Mouse (Mus musculus) E14TG2a.4 (cell line): ENCODE results near the gene Pfdn6.
"Not testable (repeated sequence)": the region's sequence is repeated elsewhere in the genome, so short reads cannot be mapped to it uniquely, and the experiment has no call there.

Experiments
- H3K27me3 ChIP-seq: 2 replicates; pipeline ENCODE4 v1.6.1; 2014; ENCODE audit warnings: low read length, control low read depth; ENCODE audit not compliant: insufficient read depth
- H3K36me3 ChIP-seq: 2 replicates; pipeline ENCODE4 v1.6.1; 2014; ENCODE audit warnings: low read length, control low read depth; ENCODE audit not compliant: insufficient read depth
- H3K4me1 ChIP-seq: replicated peaks from 2 replicates; pipeline ENCODE4 v1.6.1; 2014; ENCODE audit warnings: low read depth, low read length, control low read depth
- H3K4me3 ChIP-seq: replicated peaks from 2 replicates; pipeline ENCODE4 v1.5.1; 2014; ENCODE audit warnings: mild to moderate bottlenecking, low read length
- H3K9me3 ChIP-seq: 2 replicates; pipeline ENCODE4 v1.6.1; 2014; ENCODE audit warnings: low read length, control low read depth
- CTCF ChIP-seq: conservative IDR thresholded peaks from 2 replicates; pipeline ENCODE4 v1.5.1; 2014; ENCODE audit warnings: low read length
- NANOG ChIP-seq: IDR thresholded peaks from 2 replicates; pipeline ENCODE4 v1.6.1; 2014; ENCODE audit warnings: borderline replicate concordance, low read length, mixed read lengths
- POU5F1 ChIP-seq: IDR thresholded peaks from 2 replicates; pipeline ENCODE4 v1.6.1; 2014; ENCODE audit warnings: low read length, borderline replicate concordance

Pfdn6 gene

DNA sequence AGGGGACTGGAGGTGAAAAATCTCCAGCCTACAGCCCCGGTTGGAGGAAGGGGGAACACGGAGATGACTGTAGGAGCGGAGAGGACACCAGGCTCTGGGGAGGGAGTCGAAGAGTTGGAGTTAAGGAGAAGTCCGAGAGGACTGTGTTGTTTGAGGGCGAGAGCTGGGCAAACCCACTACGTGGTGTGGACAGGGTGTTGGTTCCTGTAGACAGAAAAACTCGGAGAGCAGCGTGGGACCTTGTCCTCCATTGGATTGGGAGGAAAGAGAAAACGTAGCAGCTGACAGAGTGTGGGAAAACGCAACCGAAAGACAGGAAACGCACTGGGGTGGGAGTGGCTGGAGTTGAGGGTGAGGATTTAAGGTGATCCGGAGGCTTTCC is 30.3 kb downstream of the Pfdn6 start:
- Histone ChIP-seq H3K9me3 (no peaks in the 10 kb centered on the region), H3K4me1 (peaks cover 66% of the 10 kb centered on the region), H3K4me3 (peak overlapping the region; percentile 98), H3K27me3 (no peaks in the 10 kb centered on the region), H3K36me3 (peaks cover 51% of the 10 kb centered on the region)
- no peak for TF ChIP-seq POU5F1
- TF ChIP-seq NANOG: no peak
- TF ChIP-seq CTCF: no peak

DNA sequence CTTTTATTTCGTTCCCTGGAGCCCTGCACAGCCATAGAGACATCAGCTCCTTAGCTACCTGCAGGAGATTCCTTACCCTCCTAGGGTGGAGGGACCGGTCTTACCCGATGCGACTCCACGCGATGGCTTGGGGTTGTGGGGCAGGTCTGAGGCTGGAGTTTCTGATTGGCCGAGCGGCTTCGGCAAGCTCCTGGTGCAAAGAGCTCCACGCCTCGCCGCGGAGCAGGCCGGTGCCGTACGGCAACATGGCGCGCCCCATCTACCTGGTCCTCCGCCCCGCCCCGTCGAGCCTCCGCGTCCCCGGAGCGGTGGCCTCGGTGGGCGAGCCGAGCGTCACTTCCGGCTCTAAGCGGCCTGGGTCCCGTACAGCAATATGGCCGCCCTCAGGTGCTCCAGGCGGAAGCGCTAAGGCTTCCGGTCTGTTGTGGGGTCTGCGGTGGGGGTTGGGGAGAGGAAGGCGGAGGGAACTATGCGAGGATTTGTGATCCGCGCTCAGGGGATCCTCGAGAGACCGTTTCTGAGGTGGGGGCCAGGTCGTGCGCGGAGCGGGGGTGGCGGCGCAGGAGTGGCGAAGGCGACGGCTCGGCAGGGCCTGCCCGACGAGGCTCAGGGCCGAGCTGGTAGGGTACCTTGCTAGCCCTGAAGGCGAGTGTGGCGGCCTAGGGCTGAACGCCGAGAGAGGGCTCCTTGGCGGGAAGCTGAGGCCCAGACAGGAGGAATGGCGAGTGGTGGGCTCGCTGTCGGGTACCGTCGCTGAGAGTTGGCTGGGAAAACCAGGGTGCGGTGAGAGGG is 30.9 kb downstream of the Pfdn6 start, which contains the start of gene Daxx:
Daxx (plus strand) TSS at position 338 of the 792 bp plus-strand sequence.
- peak within 1 kb of the TSS; percentile 98 for H3K4me3 ChIP-seq
- H3K9me3 ChIP-seq: no peaks in the 10 kb centered on the region
- peaks cover 45% of the 10 kb centered on the region for H3K36me3 ChIP-seq
- no peaks in the 10 kb centered on the region for H3K27me3 ChIP-seq
- H3K4me1 ChIP-seq: peaks cover 60% of the 10 kb centered on the region
- TF ChIP-seq NANOG (no peak), POU5F1 (no peak)

DNA sequence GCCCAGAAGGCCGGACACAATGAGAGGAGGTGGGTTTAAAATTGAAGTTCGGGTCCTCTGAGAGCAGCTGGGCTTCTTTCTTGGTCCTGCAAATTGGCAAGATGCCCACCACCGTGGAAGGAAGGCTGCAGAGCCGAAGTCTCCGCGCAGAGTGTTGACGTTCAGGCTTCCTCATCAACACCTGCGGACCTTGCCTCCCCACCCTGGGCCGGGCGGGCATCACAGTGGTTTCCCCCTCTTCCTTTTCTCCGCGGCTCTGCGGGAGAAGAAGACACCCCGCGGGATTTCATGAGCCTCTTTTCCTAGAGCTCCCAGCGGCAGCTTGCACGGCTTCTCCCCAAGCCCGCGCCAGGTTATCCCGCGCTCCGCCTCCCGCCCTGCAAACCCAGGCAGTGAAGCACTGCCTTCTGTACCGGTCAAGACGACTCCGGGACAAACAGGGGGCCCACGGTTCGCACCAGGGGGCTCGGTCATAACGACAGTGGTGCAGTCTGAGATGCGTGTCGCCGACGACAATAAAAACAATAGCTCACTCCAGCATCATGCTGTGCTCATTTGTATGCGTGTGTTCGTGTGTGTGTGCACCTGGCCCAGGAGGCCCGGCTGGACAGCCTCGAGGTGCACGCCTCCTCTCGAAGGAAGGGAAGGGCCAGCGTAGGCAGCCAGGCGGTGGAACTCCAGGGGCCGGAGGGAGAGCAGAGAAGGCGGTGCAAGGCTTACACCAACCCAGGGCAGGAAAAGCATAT is 31.6 kb downstream of the Pfdn6 start:
- peaks cover 60% of the 10 kb centered on the region for H3K4me1 ChIP-seq
- peaks cover 38% of the 10 kb centered on the region for H3K36me3 ChIP-seq
- H3K9me3 ChIP-seq: no peaks in the 10 kb centered on the region
- H3K27me3 ChIP-seq: no peaks in the 10 kb centered on the region
- peak overlapping the region; percentile 98 for H3K4me3 ChIP-seq
- no peak for TF ChIP-seq POU5F1
- TF ChIP-seq NANOG: no peak
- TF ChIP-seq CTCF: no peak

DNA sequence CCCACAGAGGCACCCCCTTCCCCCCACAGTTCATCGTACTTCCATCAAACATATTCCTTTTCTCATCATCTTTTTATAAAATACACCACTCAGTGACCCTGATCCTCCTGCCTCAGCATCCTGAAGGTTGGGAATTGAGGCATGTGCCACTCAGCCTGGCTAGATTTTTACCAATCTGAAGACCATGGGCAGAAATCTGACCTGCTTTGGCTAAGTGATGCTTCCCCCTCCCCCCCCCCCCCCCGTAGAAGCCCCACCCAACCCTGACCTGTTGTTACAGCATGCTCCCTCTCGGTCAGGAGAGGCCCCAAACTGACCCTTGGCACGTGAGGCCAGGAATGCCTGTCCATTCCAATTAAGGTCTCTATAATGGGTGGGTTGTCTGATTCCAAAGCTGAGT is 35.3 kb downstream of the Pfdn6 start, which contains the start of gene Platr17:
Platr17 (plus strand) TSS at position 301 of the 400 bp plus-strand sequence.
- peaks cover 62% of the 10 kb centered on the region for H3K4me1 ChIP-seq
- peak within 1 kb of the TSS; percentile 98 for H3K4me3 ChIP-seq
- not testable (repeated sequence) for H3K9me3 ChIP-seq, H3K36me3 ChIP-seq, H3K27me3 ChIP-seq

DNA sequence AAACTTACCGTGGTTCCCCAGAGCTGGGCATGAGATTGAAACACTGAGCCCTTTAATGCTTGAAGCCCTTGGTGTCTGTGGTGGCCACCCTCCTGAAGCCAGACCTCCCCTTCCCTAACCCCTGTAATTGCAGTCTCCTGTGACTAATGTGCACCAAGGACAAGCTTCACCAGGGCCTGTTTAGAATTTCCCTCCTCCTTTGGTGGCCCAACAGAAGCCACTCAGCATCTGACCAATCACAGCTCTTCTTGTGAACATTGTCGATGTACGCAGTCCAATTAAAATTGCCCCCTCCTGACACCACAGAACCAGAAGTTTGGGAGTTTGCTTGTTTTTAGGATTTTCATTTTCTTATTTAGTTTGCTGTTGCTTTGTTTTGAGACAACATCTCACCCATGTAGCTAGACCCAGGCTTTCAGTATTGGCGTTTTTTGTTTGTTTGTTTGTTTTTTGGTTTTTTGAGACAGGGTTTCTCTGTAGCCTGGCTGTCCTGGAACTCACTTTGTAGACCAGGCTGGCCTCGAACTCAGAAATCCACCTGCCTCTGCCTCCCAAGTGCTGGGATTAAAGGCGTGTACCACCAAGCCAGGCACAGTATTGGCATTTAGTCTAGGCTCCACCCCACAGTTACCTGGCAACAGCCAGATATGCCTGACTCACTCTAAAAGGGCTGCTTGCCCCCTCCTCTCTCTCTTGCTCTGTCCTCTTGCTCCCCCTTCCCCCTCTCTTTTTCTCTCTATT is 36.1 kb downstream of the Pfdn6 start:
- Histone ChIP-seq H3K4me3 (peak overlapping the region; percentile 61), H3K4me1 (peaks cover 69% of the 10 kb centered on the region)
- H3K27me3 ChIP-seq, H3K9me3 ChIP-seq, H3K36me3 ChIP-seq: not testable (repeated sequence)

DNA sequence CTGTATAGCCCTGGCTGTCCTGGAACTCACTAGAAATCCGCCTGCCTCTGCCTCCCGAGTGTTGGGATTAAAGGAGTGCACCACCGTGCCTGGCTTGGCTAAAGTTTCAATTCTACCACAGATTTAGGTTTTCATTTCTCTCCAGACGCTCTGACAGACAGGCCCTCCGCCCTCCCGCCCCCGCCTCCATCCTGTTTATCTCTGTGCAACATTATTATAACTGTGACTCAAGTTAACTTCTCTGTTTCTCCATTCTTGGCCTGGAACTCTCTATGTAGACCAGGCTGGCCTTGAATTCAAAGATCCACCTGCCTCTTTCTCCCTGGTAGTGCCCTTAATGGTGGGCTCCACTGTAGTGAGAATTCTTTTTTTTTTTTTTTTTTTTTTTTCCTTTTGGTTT is 37.7 kb downstream of the Pfdn6 start:
- Histone ChIP-seq H3K4me1 (peaks cover 80% of the 10 kb centered on the region), H3K9me3 (no peaks in the 10 kb centered on the region), H3K36me3 (peaks cover 5% of the 10 kb centered on the region), H3K27me3 (no peaks in the 10 kb centered on the region), H3K4me3 (peak overlapping the region; percentile 61)
- TF ChIP-seq POU5F1: no peak
- TF ChIP-seq NANOG: no peak
- TF ChIP-seq CTCF: no peak

DNA sequence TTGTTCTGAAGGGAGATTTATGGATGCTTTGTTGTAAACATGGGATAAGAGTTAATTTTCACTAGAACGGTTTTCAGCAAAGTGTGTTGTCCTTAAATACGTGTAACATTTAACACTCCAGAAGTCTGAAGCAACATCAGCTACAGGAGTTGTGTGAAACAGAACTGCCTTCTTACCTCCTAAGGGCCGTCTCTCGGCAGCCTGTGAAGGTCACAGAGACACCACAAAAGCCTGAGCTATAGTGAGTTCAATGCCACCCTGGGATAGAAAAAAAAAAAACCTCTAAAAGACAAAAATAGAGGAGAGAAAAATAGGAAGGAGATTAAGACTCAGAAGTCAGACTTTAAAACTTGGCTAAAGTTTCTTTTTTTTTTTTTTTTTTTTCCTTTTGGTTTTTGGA is 38.1 kb downstream of the Pfdn6 start:
- Histone ChIP-seq H3K9me3 (no peaks in the 10 kb centered on the region), H3K4me1 (peaks cover 79% of the 10 kb centered on the region), H3K4me3 (peak overlapping the region; percentile 32; the same call in 1 of the 2 replicates), H3K27me3 (no peaks in the 10 kb centered on the region), H3K36me3 (peaks cover 5% of the 10 kb centered on the region)
- TF ChIP-seq CTCF (no peak), POU5F1 (no peak), NANOG (no peak)

DNA sequence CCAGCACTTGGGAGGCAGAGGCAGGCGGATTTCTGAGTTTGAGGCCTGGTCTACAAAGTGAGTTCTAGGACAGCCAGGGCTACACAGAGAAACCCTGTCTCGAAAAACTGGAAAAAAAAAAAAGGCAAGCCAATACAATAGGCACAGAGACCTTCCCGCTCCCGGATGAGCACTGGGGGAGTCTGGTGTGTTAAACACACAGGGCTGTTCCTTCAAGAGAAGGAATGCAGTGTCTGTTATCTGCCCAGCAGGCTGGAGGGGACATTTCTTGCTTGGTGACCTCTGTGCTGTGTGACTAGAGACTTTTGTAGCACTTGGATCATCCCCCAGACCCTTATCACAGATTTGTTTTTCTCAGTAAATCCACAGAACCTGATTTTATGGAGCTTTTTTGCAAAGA is 38.5 kb downstream of the Pfdn6 start:
- H3K4me1 ChIP-seq: peaks cover 78% of the 10 kb centered on the region
- H3K9me3 ChIP-seq: no peaks in the 10 kb centered on the region
- H3K4me3 ChIP-seq: peak overlapping the region; percentile 32; the same call in 1 of the 2 replicates
- peaks cover 3% of the 10 kb centered on the region for H3K36me3 ChIP-seq
- H3K27me3 ChIP-seq: no peaks in the 10 kb centered on the region
- TF ChIP-seq NANOG (no peak), CTCF (no peak), POU5F1 (no peak)
